Mouse (Mus musculus) thymus, postnatal 14 days (tissue): ENCODE results near the gene Hdac4.
A peak's percentile ranks its signal among the peaks of the same experiment; 100 is the strongest.

Source experiments
- DNase-seq: peaks from one replicate; pipeline ENCODE4 v3.0.0; 2021

Hdac4 gene

DNA sequence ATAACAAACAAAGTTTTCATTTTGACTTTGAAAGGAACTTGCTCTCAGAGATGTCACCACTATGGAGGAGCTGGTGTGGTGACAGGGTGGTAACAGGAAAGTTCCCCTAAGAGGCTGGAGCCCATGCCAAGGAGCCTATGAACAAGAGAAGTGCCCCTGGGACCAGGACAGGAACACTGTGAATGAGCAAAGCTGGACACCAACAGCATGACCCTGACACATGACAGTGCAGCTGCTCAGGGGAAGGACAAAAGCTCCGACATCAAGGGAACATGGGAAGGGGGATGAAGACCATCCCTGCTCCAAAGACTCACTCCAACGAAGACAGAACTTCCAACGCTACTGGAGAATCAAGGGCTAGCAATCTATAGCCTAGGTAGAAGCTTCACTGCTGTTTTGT is 97.0 kb downstream of the Hdac4 start:
- DNase-seq: no peak

- no peak for DNase-seq
These were observed 98.4 kb downstream of the Hdac4 start for GRCm38 (mm10) chr1:92096991-92097525.

- DNase-seq: no peak
These were observed 103.2 kb downstream of the Hdac4 start for GRCm38 (mm10) chr1:92092286-92092685.

DNA sequence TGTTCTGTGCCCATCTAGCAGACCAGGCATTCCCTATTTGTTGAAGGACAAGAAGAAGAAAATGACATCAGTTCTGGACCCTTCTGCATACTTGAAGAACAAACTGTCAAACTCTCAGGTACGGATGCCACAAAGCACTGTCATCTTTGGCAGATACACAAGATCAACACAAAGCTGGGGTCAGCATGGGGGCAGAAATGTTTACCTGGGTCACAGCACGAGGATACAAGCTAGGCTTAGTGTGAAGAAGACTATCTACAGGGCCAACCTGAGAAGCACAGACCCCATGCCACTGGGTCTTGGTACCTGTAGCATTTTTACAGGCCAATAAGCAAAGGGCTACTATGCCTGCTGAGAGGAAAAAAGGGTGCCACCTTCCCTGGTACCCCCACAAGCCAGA is 107.7 kb downstream of the Hdac4 start:
- DNase-seq: no peak

DNA sequence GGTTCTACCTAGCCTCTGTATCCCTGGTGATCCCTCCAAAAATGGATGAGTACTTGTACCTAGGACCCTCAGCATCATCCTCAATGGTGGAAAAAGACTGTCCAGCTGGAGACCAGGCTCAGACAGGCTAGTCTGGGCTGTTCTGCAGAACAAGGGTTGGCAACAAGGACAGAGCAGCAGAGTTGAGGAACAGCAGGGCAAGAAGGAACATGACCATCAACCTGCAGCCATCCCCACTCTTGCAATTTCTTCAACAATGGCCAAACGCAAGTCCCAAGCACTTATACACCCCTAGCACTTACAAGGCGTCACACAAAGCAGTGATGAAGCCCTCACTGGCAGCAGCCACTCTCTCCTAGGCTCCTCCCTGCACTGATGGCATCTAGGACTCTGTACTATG is 108.2 kb downstream of the Hdac4 start:
- no peak for DNase-seq

GRCm38 (mm10) chr1:92086841-92087240 is 108.7 kb downstream of the Hdac4 start:
- DNase-seq: no peak

- no peak for DNase-seq
These were observed 109.2 kb downstream of the Hdac4 start for GRCm38 (mm10) chr1:92086277-92086813.

- no peak for DNase-seq
These were observed 110.8 kb downstream of the Hdac4 start for GRCm38 (mm10) chr1:92084738-92085137.

DNA sequence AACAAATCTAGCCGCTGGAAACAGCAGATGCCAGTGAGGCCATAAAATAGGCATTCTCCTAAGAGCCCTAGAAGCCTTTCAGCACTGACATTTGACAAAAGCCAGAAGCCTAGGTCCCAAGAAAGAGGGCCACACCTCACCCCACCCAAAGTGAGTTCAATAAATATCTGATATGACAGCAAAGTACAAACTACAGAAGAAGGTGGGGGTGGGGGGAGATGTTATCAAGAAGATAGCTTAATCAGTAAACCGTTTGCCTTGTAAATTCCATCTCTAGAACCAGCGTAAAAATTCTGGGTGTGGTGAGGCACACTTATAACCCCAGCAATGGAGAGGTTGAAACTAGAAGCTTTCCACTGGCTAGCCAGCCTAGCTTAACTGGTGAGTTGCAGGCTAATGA is 111.5 kb downstream of the Hdac4 start:
- no peak for DNase-seq

DNA sequence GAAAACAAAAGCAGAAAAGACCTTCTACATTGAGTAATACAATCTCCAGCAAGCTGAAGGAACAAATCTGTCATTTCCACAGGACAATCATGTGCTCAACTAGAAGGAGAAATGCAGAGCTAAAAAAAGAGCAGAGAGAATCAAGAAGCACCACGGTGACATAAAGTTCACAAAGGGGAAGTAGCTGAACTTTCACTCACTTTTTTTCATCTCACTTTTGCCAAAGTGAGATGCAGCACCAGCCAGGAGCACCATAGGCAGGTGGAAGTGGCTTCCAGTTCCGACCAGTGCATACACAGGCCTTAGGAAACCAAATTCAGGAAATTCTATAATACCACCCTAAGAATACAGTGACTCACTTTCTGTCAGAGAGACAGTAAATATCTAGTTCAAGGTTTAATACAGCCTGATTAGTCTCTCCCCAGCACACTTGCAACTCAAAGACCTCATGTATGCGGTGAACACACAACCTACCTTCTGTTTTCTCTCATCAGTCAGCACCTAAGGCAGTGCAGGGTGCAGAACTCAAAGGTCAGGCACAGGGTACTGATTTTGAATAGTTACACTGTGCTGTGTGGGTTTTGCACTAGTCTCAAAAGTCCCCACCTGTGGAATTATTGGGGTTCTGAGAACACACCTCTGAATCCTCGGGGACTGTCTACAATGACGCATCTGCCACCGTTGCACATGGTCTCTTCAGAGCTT is 112.5 kb downstream of the Hdac4 start:
- no peak for DNase-seq

DNA sequence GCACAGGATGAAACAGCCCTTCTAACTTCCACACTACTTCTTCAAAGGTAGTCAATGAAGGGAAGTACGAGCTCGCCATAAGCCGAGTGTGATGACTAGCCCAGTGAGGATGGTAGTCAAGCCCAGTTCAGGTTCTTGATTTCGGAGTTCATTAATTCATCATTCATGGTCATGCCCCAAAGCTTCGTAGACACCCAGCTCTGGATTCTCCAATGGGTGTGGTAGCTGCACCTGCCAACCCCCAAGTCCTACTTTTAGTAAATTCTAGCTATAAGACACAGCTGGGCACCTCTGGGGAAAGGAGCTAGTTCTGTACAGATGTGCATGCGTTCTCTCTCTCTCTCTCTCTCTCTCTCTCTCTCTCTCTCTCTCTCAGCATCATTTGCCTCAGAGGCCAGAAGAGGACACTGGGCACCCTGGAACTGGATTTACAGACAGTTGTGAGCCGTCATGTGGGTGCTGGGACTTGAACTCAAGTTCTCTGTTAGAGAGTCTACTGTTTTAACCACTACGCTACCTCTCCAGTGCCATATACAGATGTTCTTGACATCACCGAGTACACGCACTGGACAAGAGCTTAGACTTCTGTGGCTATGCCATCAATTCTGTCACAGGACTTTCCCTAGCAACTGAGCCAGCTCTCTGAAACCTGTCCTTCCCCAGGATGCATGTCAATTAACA is 113.2 kb downstream of the Hdac4 start:
- no peak for DNase-seq

DNA sequence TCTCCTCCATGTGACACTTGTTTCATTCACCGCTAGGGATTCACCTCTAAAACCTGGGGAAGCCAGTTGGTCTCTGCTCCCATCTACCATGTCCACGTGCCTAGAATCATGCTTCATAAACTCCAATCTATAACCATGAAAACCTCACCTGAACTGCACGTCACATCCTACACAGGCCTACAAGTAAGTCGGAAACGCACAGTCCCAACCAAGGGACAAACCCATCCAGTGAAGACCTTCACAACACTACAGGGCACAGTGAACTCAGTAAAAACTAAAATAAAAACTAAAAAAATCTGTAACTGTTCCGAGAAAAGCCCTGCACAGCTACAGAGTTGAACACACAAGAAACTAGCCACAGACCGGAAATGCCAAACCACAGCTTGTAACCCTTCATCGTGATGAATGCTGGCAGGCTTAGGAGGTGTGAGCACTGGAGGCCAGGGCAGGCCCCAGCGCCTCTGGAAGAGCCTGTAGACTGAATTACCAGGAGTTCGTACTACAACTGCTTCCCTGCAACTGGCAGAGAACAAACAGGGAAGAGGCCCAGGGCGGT is 115.4 kb downstream of the Hdac4 start:
- DNase-seq: peak; percentile 85

DNA sequence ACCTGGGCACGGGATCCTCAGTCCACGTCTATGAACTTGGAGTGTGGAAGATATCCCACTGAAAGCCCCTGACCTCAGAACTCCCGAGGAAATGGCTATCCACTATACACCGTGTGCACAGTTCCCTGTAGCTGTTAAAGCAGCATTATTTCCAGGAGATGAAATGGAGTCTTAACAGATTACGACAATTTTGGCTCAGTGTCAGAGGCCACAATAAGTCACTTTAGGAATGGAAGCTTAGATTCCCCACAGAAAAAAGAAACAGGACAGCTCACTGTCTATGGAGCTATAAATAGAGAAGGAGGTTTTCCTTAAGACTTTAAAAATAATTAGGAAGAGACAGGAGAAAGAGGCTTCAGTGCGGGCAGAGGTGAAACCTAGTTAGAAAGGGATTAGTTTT is 120.2 kb downstream of the Hdac4 start:
- DNase-seq: no peak

GRCm38 (mm10) chr1:92074655-92075054 is 120.8 kb downstream of the Hdac4 start:
- no peak for DNase-seq

DNA sequence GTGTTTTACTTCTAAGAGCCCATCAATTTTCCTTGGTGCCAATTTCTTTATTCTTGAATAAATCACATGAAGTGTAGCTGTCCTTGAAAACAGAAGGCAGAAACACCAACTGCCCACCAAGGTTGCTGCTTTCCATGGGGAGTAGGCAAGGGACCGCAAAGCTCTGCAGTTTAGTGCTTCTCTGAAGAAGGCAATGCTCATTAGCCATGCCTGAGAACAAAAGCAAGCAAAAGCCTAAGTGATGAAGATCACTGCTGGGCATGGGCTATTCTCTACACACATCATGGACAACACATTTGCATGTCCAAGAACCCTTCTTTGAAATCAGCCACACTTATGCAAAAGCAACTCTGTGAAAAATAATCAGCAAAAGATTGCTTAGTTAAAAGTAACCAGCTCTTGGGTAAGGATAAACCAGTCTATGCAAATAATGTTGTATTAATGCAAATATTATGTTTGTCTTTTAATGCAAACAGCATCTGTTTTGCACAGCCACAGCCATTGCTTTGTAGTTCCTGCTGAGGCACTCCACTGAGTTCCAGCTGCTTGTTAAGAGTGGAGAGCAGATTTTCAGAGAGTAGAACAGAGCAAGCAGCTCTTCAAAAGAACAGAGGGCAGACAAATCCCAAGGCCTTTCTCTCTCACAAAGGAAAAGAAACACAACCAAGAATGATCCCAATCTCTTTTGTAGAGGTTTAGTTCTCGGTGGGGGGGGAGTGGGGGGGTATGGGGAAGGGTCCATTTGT is 125.4 kb downstream of the Hdac4 start:
- no peak for DNase-seq

DNA sequence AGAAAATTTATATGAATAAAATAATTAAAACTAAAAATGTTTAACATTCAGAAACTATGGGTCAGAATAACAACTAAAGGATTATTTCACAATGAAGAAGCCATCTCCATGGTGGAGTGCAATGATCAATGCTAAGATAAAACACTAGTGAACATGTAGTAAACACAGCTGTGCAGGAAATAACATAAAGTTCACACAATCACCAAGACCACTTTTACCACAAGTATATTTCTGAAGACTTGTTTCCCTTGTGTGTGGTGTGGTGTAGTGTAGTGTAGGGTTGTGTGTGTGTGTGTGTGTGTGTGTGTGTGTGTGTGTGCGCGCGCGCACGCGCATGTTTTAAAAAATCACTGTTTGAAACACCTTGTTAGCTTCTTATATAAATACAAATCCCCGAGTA is 126.0 kb downstream of the Hdac4 start:
- DNase-seq: peak; percentile 45

- no peak for DNase-seq
These were observed 131.2 kb downstream of the Hdac4 start for GRCm38 (mm10) chr1:92064307-92064706.

DNA sequence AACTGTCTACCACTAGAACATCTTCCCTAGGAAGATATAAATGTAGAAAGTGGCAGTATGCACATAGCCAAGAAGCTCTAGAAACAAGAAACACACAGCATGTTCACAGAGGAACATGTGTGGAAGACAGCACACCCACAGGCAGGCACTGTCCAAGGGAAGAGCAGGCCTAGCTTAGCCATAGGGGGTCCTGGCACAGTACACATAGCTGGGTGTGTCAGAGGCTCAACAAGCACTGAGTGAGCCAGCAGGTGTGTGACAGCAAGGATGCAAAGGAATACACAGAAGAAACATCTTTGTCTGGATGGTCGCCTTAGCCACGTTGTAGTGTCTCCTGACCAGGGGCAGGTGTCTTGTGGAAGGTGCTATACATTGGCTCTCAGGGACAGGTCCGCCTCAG is 132.2 kb downstream of the Hdac4 start:
- DNase-seq: no peak

DNA sequence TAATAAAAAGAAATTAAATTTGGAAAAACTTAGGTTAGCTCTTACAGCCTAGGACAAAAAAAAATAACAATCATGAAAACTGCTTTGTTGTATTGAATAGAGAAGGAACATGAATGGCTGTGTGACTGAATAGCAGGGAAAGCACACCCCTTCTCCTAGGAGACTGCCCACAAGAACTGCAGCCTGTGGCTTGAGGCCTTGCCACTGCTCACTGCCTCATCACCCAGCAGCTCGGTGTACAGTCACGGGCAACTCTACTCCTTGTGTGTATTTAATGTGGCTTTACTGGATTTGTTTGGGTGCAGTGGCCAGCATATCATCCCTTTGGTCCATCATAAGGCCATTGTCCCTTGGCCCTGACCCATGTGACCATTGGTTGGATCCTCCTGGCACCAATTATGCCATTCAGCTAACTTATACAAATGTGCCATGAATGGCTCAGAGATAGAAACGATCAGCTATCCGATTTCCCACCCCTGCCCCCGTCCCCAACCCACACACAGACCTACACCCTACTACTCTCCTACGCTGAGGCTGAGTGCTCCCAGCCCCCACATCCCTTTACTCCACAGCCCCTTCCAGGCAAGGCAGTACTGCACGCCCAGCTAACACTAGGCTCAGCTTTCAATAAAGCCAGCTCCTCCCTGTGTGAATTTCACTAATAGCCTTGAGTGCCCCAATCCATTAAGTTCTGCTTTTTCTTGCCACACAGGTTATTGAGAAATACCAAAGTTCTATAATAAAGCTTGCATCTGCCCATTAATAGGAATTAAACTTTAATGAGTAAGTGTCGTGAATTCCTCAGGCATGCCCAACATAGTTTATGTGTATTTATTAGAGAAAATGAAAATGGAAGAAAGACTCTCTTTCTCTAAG is 134.1 kb downstream of the Hdac4 start:
- no peak for DNase-seq

DNA sequence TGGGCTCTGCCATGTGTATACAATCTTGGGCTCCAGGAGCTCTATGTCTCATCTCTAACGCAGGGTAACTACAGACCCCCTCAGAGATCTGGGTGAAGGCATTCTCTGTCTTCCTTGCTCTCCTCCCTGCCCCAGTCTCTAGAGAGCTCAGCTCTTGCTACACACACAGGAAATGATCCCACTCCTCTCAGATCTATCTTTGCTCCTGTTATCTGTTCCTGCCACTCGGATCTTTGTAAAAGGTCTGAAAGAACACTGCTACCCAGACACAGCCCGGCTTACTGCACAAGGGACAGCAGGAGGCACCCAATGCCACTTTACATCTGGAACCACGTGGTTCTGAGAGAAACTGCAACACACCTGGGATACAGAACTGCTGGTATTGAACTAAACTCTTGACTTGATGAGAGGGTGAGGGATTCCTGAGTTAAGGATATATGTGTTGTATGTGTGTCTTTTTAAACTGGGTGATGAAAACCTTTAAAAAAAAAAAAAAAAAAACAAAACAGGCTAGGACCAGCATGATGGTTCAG is 134.9 kb downstream of the Hdac4 start:
- no peak for DNase-seq

- no peak for DNase-seq
These were observed 135.9 kb downstream of the Hdac4 start for GRCm38 (mm10) chr1:92059571-92059970.
